Mouse (Mus musculus): ENCODE results near the gene Neurog1.

DNA sequence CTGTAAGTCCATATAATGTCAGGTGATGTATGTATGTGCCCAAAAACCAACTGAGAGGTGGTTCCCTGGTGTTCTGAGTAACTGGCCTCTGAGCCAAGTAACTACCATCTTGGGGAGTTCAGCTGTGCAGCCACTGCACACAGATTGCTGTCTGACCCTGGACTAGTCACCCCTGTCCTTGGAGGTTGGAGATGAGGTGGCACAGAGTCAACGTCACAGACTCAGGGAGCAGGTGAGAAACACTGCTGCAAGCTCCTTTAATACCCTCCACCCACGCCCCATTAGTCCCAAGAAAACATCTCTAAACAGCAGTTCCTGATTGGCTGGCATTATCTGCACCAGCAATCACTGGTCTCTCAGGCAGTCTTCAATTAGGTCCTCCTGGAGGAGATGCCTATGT is 23.2 kb upstream of the Neurog1 start:
- TF ChIP-seq ELF1 (IDR thresholded peaks at IDR 0.05; ENCODE audit: low read depth, low read length), result no peak
- no peak for TF ChIP-seq POLR2AphosphoS2 (IDR thresholded peaks at IDR 0.05; ENCODE audit: low read length)
- no peak for TF ChIP-seq EP300 (IDR thresholded peaks at IDR 0.05; ENCODE audit: low read depth in 1 of 2, low read length in 2 of 2)
- TF ChIP-seq POLR2A (IDR thresholded peaks at IDR 0.05; ENCODE audit: control insufficient read depth in 1 of 2, insufficient read depth in 1 of 2, low read depth in 1 of 2, low read length in 2 of 2, poor library complexity in 1 of 2), result no peak
